Mouse (Mus musculus): ENCODE data around the gene Car6.

Gene Car6

GRCm38 (mm10) chr4:150229747-150230390, 28.7 kb upstream of the Car6 start:
- no peak for DNase-seq (ENCODE audit: low spot score in 2 of 2)

GRCm38 (mm10) chr4:150228581-150229348, 27.6 kb upstream of the Car6 start:
- no peak for DNase-seq (ENCODE audit: low spot score in 2 of 2)

DNA sequence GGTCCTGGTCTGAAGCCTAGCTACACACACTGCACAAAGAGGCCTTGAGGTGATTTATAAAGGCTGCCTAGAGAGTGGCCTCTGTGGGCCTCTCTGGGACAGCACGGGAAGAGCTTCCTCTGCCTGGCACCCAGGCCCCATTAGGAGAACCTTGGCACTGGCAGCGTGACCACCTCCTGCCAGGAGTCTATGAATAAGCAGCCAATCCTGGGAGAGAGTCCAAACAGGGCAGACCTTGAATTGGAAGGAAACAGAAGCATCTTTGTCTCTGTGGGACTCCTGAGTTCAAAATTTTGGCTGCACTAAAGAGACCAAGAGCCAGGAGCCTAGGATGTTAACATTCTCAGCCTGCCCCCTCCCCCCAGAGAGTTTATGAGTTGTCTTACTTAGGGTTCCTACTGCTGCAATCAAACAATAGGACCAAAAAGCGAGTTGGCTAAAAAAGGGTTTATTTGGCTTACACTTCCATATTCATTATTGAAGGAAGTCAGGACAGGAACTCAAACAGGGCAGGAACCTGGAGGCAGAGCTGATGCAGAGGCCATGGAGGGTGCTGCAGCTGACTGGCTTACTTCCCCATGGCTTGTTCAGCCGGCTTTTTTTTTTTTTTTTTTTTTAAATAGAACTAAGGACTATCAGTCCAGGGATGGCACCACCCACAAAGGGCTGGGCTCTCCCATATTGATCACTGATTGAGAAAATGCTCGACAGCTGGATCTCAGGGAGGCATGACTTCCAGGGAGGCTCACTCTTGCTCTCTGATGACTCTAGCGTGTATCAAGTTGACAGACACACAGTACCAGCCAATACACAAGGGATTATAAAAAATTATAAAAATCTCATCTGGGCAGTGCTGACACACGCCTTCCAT, 25.9 kb upstream of the Car6 start:
- peak; percentile 50 to 75 for DNase-seq (ENCODE audit: low spot score in 2 of 2)

DNA sequence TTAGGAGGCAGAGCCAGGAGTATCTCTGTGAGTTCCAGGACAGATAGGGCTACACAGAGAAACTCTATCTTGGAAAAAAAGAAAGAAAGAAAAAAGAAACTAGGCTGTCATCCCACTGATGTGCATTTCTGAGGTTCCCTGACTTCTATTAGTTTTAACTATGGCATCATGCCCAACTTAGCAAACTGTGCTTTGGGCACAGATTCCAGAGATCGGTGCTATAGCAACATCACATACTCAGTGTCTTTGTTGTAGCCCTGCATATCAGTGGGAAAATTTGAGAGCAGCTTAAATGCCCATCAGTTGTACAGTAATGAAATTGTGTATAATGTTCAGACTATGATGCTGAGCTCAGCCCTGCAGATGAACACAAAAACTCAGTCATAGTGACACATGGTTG, 24.6 kb upstream of the Car6 start:
- DNase-seq (ENCODE audit: low spot score in 2 of 2): no peak

DNA sequence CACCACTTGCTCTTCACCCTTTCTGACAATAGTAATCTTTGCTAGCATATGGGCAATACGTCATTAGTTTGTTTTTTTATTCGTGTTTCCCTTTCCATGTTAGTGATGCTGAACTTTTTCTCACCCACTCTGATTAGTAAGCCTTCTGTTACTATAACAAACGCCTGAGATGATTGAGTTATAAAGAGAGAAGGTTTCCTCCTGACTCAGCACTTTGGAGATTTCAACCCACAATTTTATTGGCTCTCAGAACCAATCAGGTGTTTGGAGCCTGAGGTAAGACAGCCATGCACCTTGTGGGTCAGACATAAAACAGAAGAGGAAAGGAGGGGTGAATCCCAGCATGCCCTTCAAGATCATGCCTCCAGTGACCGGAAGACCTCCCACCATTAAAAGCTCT, 22.7 kb upstream of the Car6 start:
- no peak for DNase-seq (ENCODE audit: low spot score in 2 of 2)

GRCm38 (mm10) chr4:150221017-150221640, 20.0 kb upstream of the Car6 start:
- no peak for DNase-seq (ENCODE audit: low spot score in 2 of 2)

GRCm38 (mm10) chr4:150220584-150220983, 19.5 kb upstream of the Car6 start:
- DNase-seq (ENCODE audit: low spot score in 2 of 2): no peak

- no peak for DNase-seq (ENCODE audit: low spot score in 2 of 2)
Measured at GRCm38 (mm10) chr4:150219501-150220292, 18.6 kb upstream of the Car6 start.

DNA sequence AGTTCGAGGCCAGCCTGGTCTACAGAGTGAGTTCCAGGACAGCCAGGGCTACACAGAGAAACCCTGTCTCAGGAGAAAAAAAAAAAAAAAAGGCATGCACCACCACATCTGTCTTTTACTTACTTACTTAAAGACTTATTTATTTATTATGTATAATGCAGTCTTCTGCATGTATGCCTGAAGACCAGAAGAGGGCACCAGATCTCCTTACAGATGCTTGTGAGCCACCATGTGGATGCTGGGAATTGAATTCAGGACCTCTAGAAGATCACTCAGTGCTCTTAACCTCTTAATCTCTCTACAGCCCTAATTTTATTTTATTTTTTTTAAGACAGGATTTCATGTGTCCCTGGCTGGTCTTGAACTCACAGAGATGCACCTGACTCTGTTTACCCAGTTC, 16.8 kb upstream of the Car6 start:
- no peak for DNase-seq (ENCODE audit: low spot score in 2 of 2)

GRCm38 (mm10) chr4:150217042-150217554, 16.0 kb upstream of the Car6 start:
- DNase-seq (ENCODE audit: low spot score in 2 of 2): no peak

DNA sequence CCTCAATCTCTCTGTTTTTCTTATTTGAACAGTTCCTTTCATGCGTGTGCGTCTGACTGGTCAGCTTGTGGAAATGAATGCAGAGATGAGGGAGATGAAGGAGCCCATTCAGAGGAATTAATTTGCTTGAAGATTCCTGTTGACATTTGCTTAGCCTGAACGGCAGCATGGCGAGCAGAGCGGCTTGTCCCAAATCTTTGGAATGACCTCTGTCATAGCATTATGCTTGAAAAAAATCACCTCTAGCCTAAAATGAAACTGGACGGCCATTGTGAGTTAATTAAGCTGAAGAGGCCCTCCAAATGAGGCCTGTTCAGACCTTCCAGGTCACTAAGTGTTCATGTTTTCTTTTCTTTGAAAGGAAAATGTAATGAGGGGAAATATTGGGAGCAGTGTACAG, 15.3 kb upstream of the Car6 start:
- no peak for DNase-seq (ENCODE audit: low spot score in 2 of 2)

DNA sequence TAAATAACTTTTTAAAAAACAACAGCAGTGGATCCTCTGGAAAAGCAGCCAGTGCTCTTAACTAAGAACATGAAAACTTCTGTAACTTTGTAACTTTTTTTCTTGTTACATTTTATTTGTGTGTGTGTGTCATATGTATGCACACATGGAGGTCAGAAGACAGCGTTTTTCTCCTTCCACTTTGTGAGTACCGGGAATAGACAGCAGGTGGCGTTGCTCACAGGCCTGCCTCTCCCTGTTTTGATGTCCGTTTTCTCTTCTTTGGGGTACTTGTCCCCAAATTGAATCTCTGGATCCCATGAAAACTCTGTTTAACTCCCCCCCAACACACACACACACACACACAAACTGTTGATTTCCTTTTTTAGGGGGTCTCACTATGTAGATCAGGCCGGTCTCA, 12.8 kb upstream of the Car6 start:
- DNase-seq (ENCODE audit: low spot score in 2 of 2): no peak

DNA sequence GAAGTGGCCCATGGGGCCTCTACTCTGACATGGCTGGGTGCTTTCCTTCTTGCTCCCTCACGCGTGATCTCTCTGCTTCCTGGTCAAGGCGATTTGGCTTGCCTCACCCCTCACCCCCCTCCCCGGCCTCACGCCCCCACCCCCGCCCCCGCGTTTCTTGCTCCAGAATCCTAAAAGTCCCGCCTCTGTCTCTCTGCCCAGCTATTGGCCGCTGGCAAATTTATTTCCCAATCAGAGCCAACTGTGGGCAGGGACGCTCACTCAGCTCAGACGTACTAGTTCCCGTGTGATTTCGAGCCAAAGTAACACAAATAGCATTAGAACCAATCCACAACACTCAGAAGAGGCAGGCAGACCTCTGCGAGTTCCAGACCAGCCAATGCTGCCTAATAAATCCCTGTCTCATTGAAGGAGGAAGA, 11.4 kb upstream of the Car6 start:
- DNase-seq (ENCODE audit: low spot score in 2 of 2): peak in 1 of 2 experiments; percentile 25

DNA sequence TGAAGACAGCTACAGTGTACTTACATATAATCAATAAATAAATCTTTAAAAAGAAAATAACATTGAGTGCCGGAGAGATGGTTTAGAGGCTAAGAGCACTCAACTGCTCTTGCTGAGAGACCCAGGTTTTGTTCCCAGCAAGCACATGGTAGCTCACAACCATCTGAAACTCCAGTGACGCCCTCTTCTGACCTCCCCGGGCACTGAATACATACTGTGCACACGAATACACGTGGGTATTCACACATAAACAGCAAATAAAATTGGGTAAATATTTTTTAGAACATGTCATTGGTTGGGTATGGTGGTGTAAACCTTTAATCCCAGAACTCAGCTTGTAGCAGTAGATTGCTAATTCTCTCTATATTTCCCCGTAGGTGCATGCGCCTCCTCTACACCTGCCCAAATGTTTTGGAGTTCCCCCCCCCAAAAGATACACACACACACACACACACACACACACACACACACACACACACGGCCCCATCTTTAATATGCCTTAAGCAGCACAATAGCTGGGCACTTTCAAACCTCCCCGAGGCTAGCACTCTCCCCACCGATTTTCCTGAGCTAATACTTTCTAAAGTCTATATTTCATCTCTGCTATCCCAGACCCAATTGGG, 10.9 kb upstream of the Car6 start:
- no peak for DNase-seq (ENCODE audit: low spot score in 2 of 2)

DNA sequence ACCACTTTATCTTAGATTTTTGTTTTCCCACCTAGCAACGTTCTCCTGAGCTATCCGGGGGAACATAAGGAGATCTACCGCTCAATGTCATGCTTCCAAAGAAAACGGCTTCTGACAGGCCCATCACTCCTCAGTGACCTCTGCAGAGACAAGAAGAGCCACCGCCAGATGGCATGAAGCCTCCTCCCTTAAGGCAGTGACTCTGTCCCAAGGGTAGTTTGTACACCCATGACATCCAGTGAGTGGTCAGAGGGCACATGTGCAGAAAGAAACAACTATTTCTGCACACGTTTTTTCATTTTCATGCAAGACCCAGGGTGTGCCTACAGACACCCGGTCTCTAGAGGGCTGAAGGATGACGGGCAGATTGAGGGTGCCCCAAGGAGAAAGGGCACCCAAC, 9.2 kb upstream of the Car6 start:
- no peak for DNase-seq (ENCODE audit: low spot score in 2 of 2)

DNA sequence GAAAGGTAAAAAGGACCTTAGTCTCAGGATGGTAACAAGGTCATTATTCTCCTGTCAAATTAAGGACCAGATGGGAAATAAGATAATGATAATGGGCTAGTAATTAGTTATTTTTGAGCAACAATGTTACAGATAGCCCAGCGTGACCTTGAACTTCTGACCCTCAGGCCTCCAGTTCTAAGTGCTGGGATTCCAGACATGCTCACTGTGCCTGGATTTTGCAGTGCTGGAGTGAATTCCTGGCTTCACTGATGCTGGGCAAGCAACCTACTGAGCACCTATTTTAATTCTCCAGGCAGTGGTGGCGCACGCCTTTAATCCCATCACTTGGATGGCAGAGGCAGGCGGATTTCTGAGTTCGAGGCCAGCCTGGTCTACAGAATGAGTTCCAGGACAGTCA, 8.6 kb upstream of the Car6 start:
- DNase-seq (ENCODE audit: low spot score in 2 of 2): no peak

- no peak for DNase-seq (ENCODE audit: low spot score in 2 of 2)
Measured at GRCm38 (mm10) chr4:150204877-150205276, 3.7 kb upstream of the Car6 start.

DNA sequence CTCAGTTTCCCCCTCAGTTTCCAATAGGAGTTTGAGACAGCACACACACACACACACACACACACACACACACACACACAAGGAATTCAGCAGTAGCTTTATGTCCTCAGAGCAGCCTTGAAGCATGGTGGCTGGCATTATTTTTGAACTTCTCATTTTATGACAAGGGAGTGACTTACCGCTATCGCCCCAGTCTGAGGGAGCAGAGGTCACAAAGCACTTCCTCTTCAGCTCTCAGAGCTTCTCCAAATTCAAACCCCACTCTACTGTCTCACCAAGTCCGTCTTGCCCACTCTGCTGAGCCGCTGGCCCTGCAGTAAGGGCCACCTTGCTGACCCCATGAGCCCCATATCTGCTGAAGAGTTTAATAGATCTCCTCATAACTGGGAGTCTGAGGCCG, 1.6 kb upstream of the Car6 start:
- no peak for DNase-seq (ENCODE audit: low spot score in 2 of 2)

- no peak for DNase-seq (ENCODE audit: low spot score in 2 of 2)
Measured at GRCm38 (mm10) chr4:150198268-150198667, 2.9 kb downstream of the Car6 start.

GRCm38 (mm10) chr4:150193915-150194314, 7.2 kb downstream of the Car6 start:
- no peak for DNase-seq (ENCODE audit: low spot score in 2 of 2)

DNA sequence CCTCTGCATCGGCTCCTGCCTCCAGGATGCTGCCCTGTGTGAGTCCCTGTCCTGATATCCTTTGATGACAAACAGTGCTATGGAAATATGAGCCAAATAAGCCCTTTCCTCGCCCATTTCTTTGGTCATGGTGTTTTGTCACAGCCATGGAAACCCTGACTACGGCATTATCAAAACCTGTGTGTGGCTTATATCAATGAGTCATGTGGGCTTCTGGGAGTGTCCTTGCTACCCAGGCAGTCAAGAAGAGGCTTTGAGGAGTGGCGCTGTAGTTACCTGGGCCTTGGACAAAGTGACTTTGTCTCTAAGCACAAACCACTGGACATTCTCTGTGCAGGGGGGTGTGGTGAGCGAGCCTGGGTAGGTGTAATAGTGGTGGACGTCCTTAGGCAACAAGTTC, 8.9 kb downstream of the Car6 start:
- no peak for DNase-seq (ENCODE audit: low spot score in 2 of 2)
